Mouse (Mus musculus): ENCODE measurements around the gene Krtap21-1.

The Krtap21-1 gene

GRCm38 (mm10) chr16:89403768-89404167 is at the start of gene Krtap21-1:
Gene Krtap21-1 (minus strand): TSS chr16:89403868.
- no peak for DNase-seq (ENCODE audit: low spot score)

- DNase-seq (ENCODE audit: low spot score), result no peak
Observed at GRCm38 (mm10) chr16:89429586-89429985, 25.9 kb upstream of the Krtap21-1 start.

- DNase-seq (ENCODE audit: low spot score), result no peak
Observed at GRCm38 (mm10) chr16:89425310-89425709, 21.6 kb upstream of the Krtap21-1 start.

- no peak for DNase-seq (ENCODE audit: low spot score)
Observed at GRCm38 (mm10) chr16:89420011-89420410, 16.3 kb upstream of the Krtap21-1 start, which contains the start of gene Krtap6-2. Gene Krtap6-2 (minus strand): TSS chr16:89420111.

- no peak for DNase-seq (ENCODE audit: low spot score)
Observed at GRCm38 (mm10) chr16:89416311-89416710, 12.6 kb upstream of the Krtap21-1 start.

GRCm38 (mm10) chr16:89410345-89411068 is 6.8 kb upstream of the Krtap21-1 start:
- DNase-seq (ENCODE audit: low spot score), result no peak

- DNase-seq (ENCODE audit: low spot score), result no peak
Observed at GRCm38 (mm10) chr16:89372734-89373461, 30.8 kb downstream of the Krtap21-1 start.

Data from ovary, adult 18-20 months (tissue).